Comparison of ENCODE assay signal across 12 mouse cellular contexts in the genomic region with DNA sequence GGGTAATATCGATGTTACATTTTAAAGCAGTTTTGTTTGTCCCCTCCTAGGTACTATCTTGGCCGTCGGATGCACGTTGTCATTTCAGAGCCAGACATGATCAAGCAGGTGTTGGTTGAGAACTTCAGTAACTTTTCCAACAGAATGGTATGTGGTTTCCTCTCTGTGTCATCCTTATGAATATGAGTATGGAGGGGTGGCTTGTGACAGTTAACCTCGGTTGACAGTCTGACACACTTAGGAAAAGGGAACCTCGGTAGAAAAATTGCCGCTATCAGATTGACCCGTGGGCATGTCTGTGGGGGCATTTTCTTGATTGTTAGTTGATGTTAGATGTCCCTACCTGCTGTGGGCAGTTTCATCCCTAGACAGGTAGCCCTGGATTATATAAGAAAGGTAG.
"Had no signal": no experiment of that assay in that cellular context is flagged by ENCODE, and none has a peak within 500 bp of the region (broad histone marks: within the 10 kb centered on the region; RNA-seq: fewer than 3 reads in every experiment).

No protein-coding gene starts in this region.

- H3K27me3 ChIP-seq: intestine, embryonic 15.5 days; limb, embryonic 13.5 days; lung, embryonic 15.5 days; midbrain, embryonic 12.5 days had no signal

- ATAC-seq: midbrain, embryonic 16.5 days had no signal

- H3K4me3 ChIP-seq: intestine, embryonic 15.5 days; layer of hippocampus, adult 2 months; limb, embryonic 13.5 days; liver, embryonic 12.5 days; lung, embryonic 15.5 days; midbrain, embryonic 12.5 days had no signal

- H3K4me2 ChIP-seq: intestine, embryonic 15.5 days; limb, embryonic 13.5 days; liver, embryonic 12.5 days; lung, embryonic 15.5 days; midbrain, embryonic 12.5 days had no signal

- H3K4me1 ChIP-seq: midbrain, embryonic 12.5 days had no signal

- DNase-seq: left cerebral cortex, postnatal 4 days; lung, postnatal 14 days; right cerebral cortex, adult 18-20 months; right cerebral cortex, postnatal 25 days; thymus, postnatal 36 days had no signal

- H3K27ac ChIP-seq: intestine, embryonic 15.5 days; limb, embryonic 13.5 days; liver, embryonic 12.5 days; lung, embryonic 15.5 days; midbrain, embryonic 12.5 days had no signal

- H3K9me3 ChIP-seq: intestine, embryonic 15.5 days; limb, embryonic 13.5 days; liver, embryonic 12.5 days; lung, embryonic 15.5 days; midbrain, embryonic 12.5 days had no signal

- H3K9ac ChIP-seq: intestine, embryonic 15.5 days; limb, embryonic 13.5 days; liver, embryonic 12.5 days; lung, embryonic 15.5 days; midbrain, embryonic 12.5 days had no signal

- H3K36me3 ChIP-seq: intestine, embryonic 15.5 days; limb, embryonic 13.5 days; liver, embryonic 12.5 days; lung, embryonic 15.5 days; midbrain, embryonic 12.5 days had no signal
